Mouse (Mus musculus): ENCODE results near the gene Clhc1. TPM values are rescaled to one million over a fixed set of nuclear protein-coding genes. Genes with fewer than 3 reads are reported as not detected.

Clhc1 gene
- 0.08 TPM in 1 of 2 replicates, not detected in the other for polyA plus RNA-seq (2015; fragmentation: Nextera tagmentation; extraction: Ambion mirVana)

GRCm38 (mm10) chr11:29547752-29548503 is at the start of gene Clhc1, which contains the start of gene Rps27a:
TSS of gene Clhc1 (plus strand) at chr11:29547950.
TSS of gene Rps27a (minus strand) at chr11:29548109.
- WGBS = under 1% methylated on average over 46 of the region's 46 CpGs
- peak; percentile 98 for ATAC-seq (replicated peaks)

GRCm38 (mm10) chr11:29503948-29504893 is 43.5 kb upstream of the Clhc1 start:
- 94% methylated on average over 10 of the region's 10 CpGs for WGBS
- Histone ChIP-seq H3K4me3 (no peak overlapping the region), H3K36me3 (peaks cover 46% of the 10 kb centered on the region), H3K27ac (replicated peaks) (no peak overlapping the region), H3K4me2 (replicated peaks) (no peak overlapping the region), H3K9ac (replicated peaks) (no peak overlapping the region), H3K4me1 (no peaks in the 10 kb centered on the region), H3K9me3 (no peaks in the 10 kb centered on the region), H3K27me3 (no peaks in the 10 kb centered on the region)
- no peak for ATAC-seq (replicated peaks)

More at GRCm38 (mm10) chr11:29547752-29548503, at the start of gene Clhc1, which contains the start of gene Rps27a:
- peak within 1 kb of the TSS; percentile 92 for H3K27ac ChIP-seq (replicated peaks)
- peak within 1 kb of the TSS; percentile 85 for H3K9ac ChIP-seq (replicated peaks)
- peaks cover 32% of the 10 kb centered on the region for H3K36me3 ChIP-seq
- no peaks in the 10 kb centered on the region for H3K27me3 ChIP-seq
- H3K4me2 ChIP-seq (replicated peaks) = peak within 1 kb of the TSS; percentile 74
- no peaks in the 10 kb centered on the region for H3K9me3 ChIP-seq
- peaks cover 15% of the 10 kb centered on the region for H3K4me1 ChIP-seq
- peak within 1 kb of the TSS; percentile 81 for H3K4me3 ChIP-seq

GRCm38 (mm10) chr11:29504899-29505625 is 42.7 kb upstream of the Clhc1 start:
- Histone ChIP-seq H3K27ac (replicated peaks) (no peak overlapping the region), H3K4me2 (replicated peaks) (no peak overlapping the region), H3K4me1 (no peaks in the 10 kb centered on the region), H3K36me3 (peaks cover 41% of the 10 kb centered on the region), H3K9me3 (no peaks in the 10 kb centered on the region), H3K9ac (replicated peaks) (no peak overlapping the region), H3K4me3 (no peak overlapping the region), H3K27me3 (no peaks in the 10 kb centered on the region)
- no peak for ATAC-seq (replicated peaks)
- 95% methylated on average over 2 of the region's 2 CpGs for WGBS

DNA sequence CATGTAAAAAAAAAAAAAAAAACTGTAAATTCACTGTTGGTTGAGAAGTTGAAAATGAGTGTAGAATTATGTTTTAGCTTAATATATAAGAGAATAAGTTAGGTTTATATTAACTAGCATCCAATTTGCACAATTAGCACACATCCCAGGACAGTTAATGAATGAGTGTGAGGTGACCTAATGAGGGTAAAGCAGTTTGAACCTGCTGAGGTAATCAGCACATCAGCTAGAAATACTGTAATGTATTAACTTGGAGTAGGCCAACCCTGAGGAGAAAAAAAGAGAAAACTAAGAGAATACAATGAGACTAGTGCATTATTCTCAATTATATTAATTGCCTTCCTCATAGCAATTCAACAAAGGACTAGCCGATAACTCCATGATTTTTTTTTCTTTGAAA is 38.3 kb upstream of the Clhc1 start:
- no peak for ATAC-seq (replicated peaks)
- H3K27ac ChIP-seq (replicated peaks) = no peak overlapping the region
- H3K9ac ChIP-seq (replicated peaks) = no peak overlapping the region
- no peak overlapping the region for H3K4me3 ChIP-seq
- no peaks in the 10 kb centered on the region for H3K27me3 ChIP-seq
- 88% methylated on average over 1 of the region's 1 CpGs for WGBS
- H3K4me1 ChIP-seq = peaks cover 5% of the 10 kb centered on the region; the same call in 1 of the 2 replicates
- no peak overlapping the region for H3K4me2 ChIP-seq (replicated peaks)
- H3K9me3 ChIP-seq = no peaks in the 10 kb centered on the region
- peaks cover 32% of the 10 kb centered on the region for H3K36me3 ChIP-seq

DNA sequence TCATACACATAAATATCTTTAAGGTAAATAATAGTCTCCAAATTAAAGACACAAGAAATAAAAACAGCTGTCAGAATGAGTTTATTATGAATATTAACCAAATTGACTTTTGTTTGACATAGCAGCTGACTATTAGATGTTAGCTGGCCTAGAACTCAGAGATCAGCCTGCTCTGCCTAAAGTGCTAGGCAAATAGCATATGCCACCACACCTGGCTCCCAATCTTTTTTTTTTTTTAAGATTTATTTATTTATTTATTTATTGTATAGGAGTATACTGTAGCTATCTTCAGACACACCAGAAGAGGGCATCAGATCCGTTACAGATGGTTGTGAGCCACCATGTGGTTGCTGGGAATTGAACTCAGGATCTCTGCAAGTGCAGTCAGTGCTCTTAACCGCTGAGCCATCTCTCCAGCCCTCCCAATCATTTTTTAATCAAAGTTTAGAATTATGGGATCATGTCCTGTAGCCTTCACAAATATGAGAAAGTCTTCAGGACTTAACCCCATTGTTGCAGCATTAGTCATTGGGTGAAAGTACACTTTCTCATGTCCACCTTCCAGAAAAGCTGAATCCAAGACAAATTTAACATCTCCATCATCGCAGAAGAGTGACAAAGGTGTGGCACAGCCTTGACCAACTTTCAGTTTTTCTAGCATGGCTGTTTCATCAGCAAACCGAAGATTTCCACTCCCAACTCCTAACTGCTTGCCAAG is 34.8 kb upstream of the Clhc1 start:
- no peak overlapping the region for H3K4me3 ChIP-seq
- no peak for ATAC-seq (replicated peaks)
- peaks cover 6% of the 10 kb centered on the region; the same call in 1 of the 2 replicates for H3K4me1 ChIP-seq
- peaks cover 14% of the 10 kb centered on the region; the same call in 1 of the 2 replicates for H3K36me3 ChIP-seq
- no peaks in the 10 kb centered on the region for H3K27me3 ChIP-seq
- H3K4me2 ChIP-seq (replicated peaks) = no peak overlapping the region
- H3K9me3 ChIP-seq = no peaks in the 10 kb centered on the region
- no peak overlapping the region for H3K9ac ChIP-seq (replicated peaks)
- 89% methylated on average over 4 of the region's 4 CpGs for WGBS
- H3K27ac ChIP-seq (replicated peaks) = no peak overlapping the region

DNA sequence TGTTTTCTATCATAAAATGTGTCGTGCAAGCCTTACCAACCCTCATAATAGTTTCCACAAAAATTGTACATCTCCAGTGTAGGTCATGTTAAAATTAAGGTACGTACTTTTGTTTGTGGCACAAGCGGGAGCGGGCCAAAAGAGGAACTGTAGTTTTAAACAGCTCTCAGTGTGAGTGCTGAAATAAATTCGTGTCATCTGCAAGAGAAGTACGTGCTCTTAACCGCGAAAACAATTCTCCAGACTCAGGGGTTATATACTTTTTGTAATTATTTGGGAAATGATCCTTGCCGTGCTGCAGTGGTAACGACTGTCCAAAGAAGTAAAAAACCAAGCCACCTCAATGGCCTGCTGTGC is 33.4 kb upstream of the Clhc1 start:
- Histone ChIP-seq H3K9ac (replicated peaks) (peak overlapping the region; percentile 49), H3K27me3 (no peaks in the 10 kb centered on the region), H3K27ac (replicated peaks) (peak overlapping the region; percentile 36), H3K4me1 (peaks cover 6% of the 10 kb centered on the region; the same call in 1 of the 2 replicates), H3K9me3 (no peaks in the 10 kb centered on the region), H3K36me3 (peaks cover 13% of the 10 kb centered on the region; the same call in 1 of the 2 replicates), H3K4me2 (replicated peaks) (peak overlapping the region; percentile 66), H3K4me3 (peak overlapping the region; percentile 55)
- WGBS = 26% methylated on average over 10 of the region's 10 CpGs
- ATAC-seq (replicated peaks) = peak; percentile 2; the same call in 1 of the 2 replicates

DNA sequence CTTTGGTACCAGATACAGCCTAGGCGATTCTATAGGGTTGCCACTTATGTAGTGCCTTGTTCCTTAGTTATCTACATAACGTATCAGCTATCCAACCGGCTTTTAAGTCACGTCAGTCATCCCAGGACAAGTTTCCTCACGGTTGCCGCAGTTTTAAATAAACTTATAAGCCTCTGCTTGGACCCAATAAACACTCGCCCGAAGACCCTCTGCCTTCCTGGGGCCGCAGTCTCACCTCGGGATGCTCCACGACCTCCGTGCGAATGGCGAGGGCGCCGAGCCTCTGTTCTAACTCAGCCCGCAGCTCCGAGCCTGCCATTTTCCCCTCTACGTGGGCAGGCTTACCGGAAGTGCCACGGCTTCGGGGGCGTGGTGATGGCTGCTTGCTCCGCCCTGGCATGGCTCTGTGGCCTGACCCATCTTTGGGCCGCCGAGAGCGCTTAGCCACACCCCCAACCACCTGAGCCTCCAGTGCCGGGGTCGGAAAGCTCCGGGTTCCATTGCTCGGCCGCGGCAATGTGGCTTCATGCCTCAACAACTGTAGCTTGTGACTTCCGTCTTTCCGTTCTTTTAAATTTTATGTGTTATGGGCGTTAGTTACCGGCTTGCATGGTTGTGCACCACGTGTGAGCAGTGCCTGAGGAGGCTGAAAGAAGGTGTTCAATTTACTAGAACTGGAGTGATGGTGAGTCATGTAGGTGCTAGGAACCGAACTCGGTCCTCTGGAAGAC is 32.9 kb upstream of the Clhc1 start, which contains the start of gene Prorsd1:
Prorsd1 (minus strand) TSS at position 352 of the 731 bp plus-strand sequence.
- 3% methylated on average over 40 of the region's 40 CpGs for WGBS

DNA sequence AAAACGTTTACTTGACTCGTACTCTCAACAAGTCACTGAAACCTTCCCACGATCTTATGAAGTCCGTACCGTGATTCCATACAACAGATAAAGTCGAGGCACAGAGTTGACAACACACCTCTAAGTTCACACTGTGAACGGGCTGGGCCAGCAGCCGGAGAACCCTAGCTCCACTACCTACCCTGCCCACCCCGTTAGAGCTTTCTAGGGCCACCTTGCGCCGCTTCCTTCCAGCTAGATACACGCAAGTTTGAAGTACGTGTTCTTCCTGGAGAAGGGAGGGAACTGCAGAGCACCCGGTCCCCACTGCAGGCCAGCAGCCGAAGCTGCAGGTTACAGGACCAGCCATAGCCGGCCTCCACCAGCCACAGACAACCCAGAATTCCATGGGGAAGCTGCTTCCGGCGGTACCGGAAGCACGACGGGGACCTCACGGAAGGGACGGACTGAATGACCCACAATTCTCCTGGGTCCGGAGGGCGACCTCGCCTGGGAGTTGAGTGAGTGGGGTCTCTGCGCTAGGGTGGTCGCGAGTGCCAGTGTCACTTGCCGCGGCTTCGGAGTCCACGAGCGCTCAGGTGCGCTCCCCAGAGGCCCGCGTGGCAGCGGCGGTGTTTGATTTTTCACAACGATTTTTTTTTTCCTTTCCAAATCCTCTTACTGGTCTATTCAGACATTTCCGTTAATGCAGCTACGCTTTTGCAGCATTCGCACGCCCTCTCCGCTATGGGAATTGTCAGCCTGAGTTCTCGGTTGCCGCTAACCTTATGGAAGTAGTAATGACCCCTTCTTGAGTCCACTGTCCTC is 21.6 kb upstream of the Clhc1 start, which contains the start of gene Mtif2:
Mtif2 (plus strand) TSS at position 421 of the 807 bp plus-strand sequence.
- ATAC-seq (replicated peaks) = peak; percentile 98
- WGBS = 2% methylated on average over 47 of the region's 47 CpGs
- H3K4me3 ChIP-seq = peak within 1 kb of the TSS; percentile 53
- H3K27ac ChIP-seq (replicated peaks) = peak within 1 kb of the TSS; percentile 71
- peak within 1 kb of the TSS; percentile 83 for H3K9ac ChIP-seq (replicated peaks)
- H3K27me3 ChIP-seq = no peaks in the 10 kb centered on the region
- H3K36me3 ChIP-seq = peaks cover 10% of the 10 kb centered on the region; the same call in 1 of the 2 replicates
- peaks cover 23% of the 10 kb centered on the region for H3K4me1 ChIP-seq
- peak within 1 kb of the TSS; percentile 77 for H3K4me2 ChIP-seq (replicated peaks)
- no peaks in the 10 kb centered on the region for H3K9me3 ChIP-seq

More for the DNA sequence above, 32.9 kb upstream of the Clhc1 start, which contains the start of gene Prorsd1:
- peaks cover 13% of the 10 kb centered on the region; the same call in 1 of the 2 replicates for H3K36me3 ChIP-seq
- H3K27ac ChIP-seq (replicated peaks) = peak within 1 kb of the TSS; percentile 36
- peak; percentile 98 for ATAC-seq (replicated peaks)
- H3K27me3 ChIP-seq = no peaks in the 10 kb centered on the region
- peak within 1 kb of the TSS; percentile 49 for H3K9ac ChIP-seq (replicated peaks)
- no peaks in the 10 kb centered on the region for H3K9me3 ChIP-seq
- H3K4me2 ChIP-seq (replicated peaks) = peak within 1 kb of the TSS; percentile 66
- peaks cover 6% of the 10 kb centered on the region; the same call in 1 of the 2 replicates for H3K4me1 ChIP-seq
- peak within 1 kb of the TSS; percentile 55 for H3K4me3 ChIP-seq

GRCm38 (mm10) chr11:29538201-29538600 is 9.5 kb upstream of the Clhc1 start:
- Histone ChIP-seq H3K9ac (replicated peaks) (no peak overlapping the region), H3K9me3 (no peaks in the 10 kb centered on the region), H3K4me2 (replicated peaks) (no peak overlapping the region), H3K36me3 (peaks cover 68% of the 10 kb centered on the region), H3K27me3 (no peaks in the 10 kb centered on the region), H3K4me1 (no peaks in the 10 kb centered on the region), H3K27ac (replicated peaks) (no peak overlapping the region), H3K4me3 (no peak overlapping the region)
- ATAC-seq (replicated peaks) = no peak
- WGBS = 95% methylated on average over 1 of the region's 1 CpGs

All from forebrain, embryonic 15.5 days (tissue).